Mouse (Mus musculus) adrenal gland, postnatal 4 days (tissue): Measurements from ENCODE around the gene Olfr728. TPM values are rescaled to one million over a fixed set of nuclear protein-coding genes. Genes with fewer than 3 reads are reported as not detected.

Source experiments
- DNase-seq, 2 experiments: peaks; one replicate each; pipeline ENCODE4 v3.0.0; 2021 to 2022; ENCODE audit warnings: low spot score in 2 of 2, mixed read lengths in 2 of 2
- long read RNA-seq, 2 experiments: library from polyadenylated mRNA; stranded (forward); transcript quantifications; one replicate each; pipeline ENCODE4 v2.0.0; 2021
- total RNA-seq, 2 experiments: library from RNA; stranded (reverse); gene quantifications; 2 replicates each; pipeline ENCODE4 v1.2.3; 2021

The Olfr728 gene
- not detected for total RNA-seq
- long read RNA-seq, experiment 1 = 0 reads
- long read RNA-seq, experiment 2 = 0 reads

- DNase-seq = no peak
Observed at GRCm38 (mm10) chr14:50142580-50142979, at the start of gene Olfr728. Gene Olfr728 (minus strand): TSS chr14:50142680.

GRCm38 (mm10) chr14:50188098-50188497, 45.6 kb upstream of the Olfr728 start, which contains the start of gene Olfr730:
Gene Olfr730 (minus strand): TSS chr14:50188198.
- DNase-seq = no peak

GRCm38 (mm10) chr14:50152810-50153209, 10.3 kb upstream of the Olfr728 start, which contains the start of gene Olfr729:
Gene Olfr729 (minus strand): TSS chr14:50152910.
- DNase-seq = no peak

GRCm38 (mm10) chr14:50122886-50123285, 19.6 kb downstream of the Olfr728 start, which contains the start of gene Olfr727:
Gene Olfr727 (plus strand): TSS chr14:50123186.
- no peak for DNase-seq

- no peak for DNase-seq
Observed at GRCm38 (mm10) chr14:50090853-50091252, 51.6 kb downstream of the Olfr728 start, which contains the start of gene Olfr726. Gene Olfr726 (minus strand): TSS chr14:50090953.

Other genes starting within 250 kb of the Olfr728 start
- gene Olfr722, start 240.7 kb downstream of the Olfr728 start, total RNA-seq = not detected
- not detected for gene Olfr723, start 210.9 kb downstream of the Olfr728 start, total RNA-seq
- not detected for gene Olfr724, start 179.4 kb downstream of the Olfr728 start, total RNA-seq
- not detected for gene Olfr725, start 102.3 kb downstream of the Olfr728 start, total RNA-seq
- not detected for gene Olfr726, start 51.7 kb downstream of the Olfr728 start, total RNA-seq
- gene Olfr727, start 19.5 kb downstream of the Olfr728 start, total RNA-seq = not detected
- gene Olfr729, start 10.2 kb upstream of the Olfr728 start, total RNA-seq = not detected
- not detected for gene Olfr730, start 45.5 kb upstream of the Olfr728 start, total RNA-seq
- not detected for gene Olfr731, start 99.2 kb upstream of the Olfr728 start, total RNA-seq
- not detected for gene Olfr732, start 141.5 kb upstream of the Olfr728 start, total RNA-seq
- gene Olfr733, start 158.8 kb upstream of the Olfr728 start, total RNA-seq = not detected
- gene Olfr734, start 184.1 kb upstream of the Olfr728 start, total RNA-seq = not detected
- not detected for gene Olfr735, start 206.2 kb upstream of the Olfr728 start, total RNA-seq
- under 1 TPM in 1 of 2 experiments, not detected in 1; 0.23 TPM for gene Tlr11, start 215.2 kb upstream of the Olfr728 start, total RNA-seq
- gene Olfr736, start 238.5 kb upstream of the Olfr728 start, total RNA-seq = not detected